Mouse (Mus musculus) kidney, adult 2 months (tissue): ENCODE data around the gene Metrn. TPM values are rescaled to one million over a fixed set of nuclear protein-coding genes. Genes with fewer than 3 reads are reported as not detected.

ENCODE experiments used
- DNase-seq: peaks from one replicate; pipeline ENCODE4 v3.0.0; 2021
- H3K27ac ChIP-seq: fragments of 200-500 bp; 2 replicates; pipeline ENCODE4 v1.5.1; 2012; ENCODE audit warnings: low read depth, low read length, control low read depth, inconsistent platforms; ENCODE audit not compliant: insufficient read depth
- H3K27me3 ChIP-seq: fragments of 200-500 bp; replicated peaks from 2 replicates; pipeline ENCODE4 v1.6.1; 2012; ENCODE audit warnings: mild to moderate bottlenecking, moderate library complexity, low read length, inconsistent platforms; ENCODE audit not compliant: control insufficient read depth, insufficient read depth
- H3K36me3 ChIP-seq: fragments of 200-500 bp; 2 replicates; pipeline ENCODE4 v1.6.1; 2012; ENCODE audit warnings: mild to moderate bottlenecking, moderate library complexity, low read length, inconsistent platforms; ENCODE audit not compliant: control insufficient read depth, insufficient read depth
- H3K4me1 ChIP-seq: fragments of 200-500 bp; 2 replicates; pipeline ENCODE4 v1.6.1; 2011; ENCODE audit warnings: low read length; ENCODE audit not compliant: control insufficient read depth, insufficient read depth
- H3K4me3 ChIP-seq: fragments of 200-500 bp; 2 replicates; pipeline ENCODE4 v1.5.1; 2011; ENCODE audit warnings: mild to moderate bottlenecking, low read depth, low read length, control low read depth; ENCODE audit not compliant: insufficient read depth
- CTCF ChIP-seq: fragments of 200-500 bp; conservative IDR thresholded peaks from 2 replicates; pipeline ENCODE4 v1.5.1; 2011; ENCODE audit warnings: low read depth, mild to moderate bottlenecking, control low read depth, low read length, moderate library complexity, mixed read lengths; ENCODE audit not compliant: insufficient read depth, insufficient read length
- POLR2A ChIP-seq: fragments of 200-500 bp; IDR thresholded peaks from one replicate; pipeline ENCODE4 v1.6.1; 2011; ENCODE audit warnings: low read depth, low read length, control low read depth
- WGBS: fragments of 180-500 bp; shearing (Covaris S2); methylation state at CpG from one replicate; pipeline ENCODE4 v1.1.7; 2018; 5-methylcytosine and 5-hydroxymethylcytosine counted together
- polyA plus RNA-seq: library from polyadenylated mRNA; depleted of rRNA; stranded (reverse); fragments of >200 nt; gene quantifications from 2 replicates; pipeline ENCODE4 v1.2.3, GENCODE M21; 2012

Metrn gene
- polyA plus RNA-seq, 1 experiment, result 50.1 TPM

DNA sequence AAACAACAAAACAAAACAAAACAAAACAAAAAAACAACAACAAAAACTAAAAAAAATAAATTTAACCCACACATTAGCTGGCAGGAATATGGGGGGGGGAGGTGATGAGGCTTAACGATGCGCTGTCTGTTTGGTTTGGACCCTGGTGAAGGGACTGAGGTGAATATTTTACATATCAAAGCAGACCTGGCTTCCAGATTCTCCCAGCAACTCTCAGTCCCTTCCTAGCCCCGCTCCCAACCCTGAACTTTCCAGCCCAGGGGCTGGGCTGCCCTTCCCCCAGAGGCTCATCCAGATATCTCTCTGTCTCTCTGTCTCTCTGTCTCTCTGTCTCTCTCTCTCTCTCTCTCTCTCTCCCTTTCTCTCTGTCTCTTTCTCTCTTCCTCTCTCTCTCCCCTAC, 34.3 kb downstream of the Metrn start:
- Histone ChIP-seq H3K4me1 (no peaks in the 10 kb centered on the region), H3K4me3 (no peak overlapping the region), H3K27ac (no peak overlapping the region), H3K27me3 (no peaks in the 10 kb centered on the region), H3K36me3 (no peaks in the 10 kb centered on the region)
- no peak for DNase-seq
- TF ChIP-seq CTCF (no peak), POLR2A (no peak)
- WGBS, result 43% methylated on average over 3 of the region's 3 CpGs

- Histone ChIP-seq H3K4me3 (no peak overlapping the region), H3K27ac (no peak overlapping the region), H3K27me3 (no peaks in the 10 kb centered on the region), H3K4me1 (no peaks in the 10 kb centered on the region), H3K36me3 (no peaks in the 10 kb centered on the region)
- WGBS, result 56% methylated on average over 4 of the region's 4 CpGs
- DNase-seq, result no peak
- TF ChIP-seq CTCF, result no peak
- TF ChIP-seq POLR2A, result no peak
These were observed 35.4 kb downstream of the Metrn start for GRCm38 (mm10) chr17:25761561-25761970.

GRCm38 (mm10) chr17:25760148-25760547, 36.8 kb downstream of the Metrn start:
- H3K27ac ChIP-seq, result no peak overlapping the region
- H3K27me3 ChIP-seq, result no peaks in the 10 kb centered on the region
- no peaks in the 10 kb centered on the region for H3K4me1 ChIP-seq
- no peaks in the 10 kb centered on the region for H3K36me3 ChIP-seq
- 68% methylated on average over 8 of the region's 8 CpGs for WGBS
- TF ChIP-seq POLR2A (no peak), CTCF (no peak)
- no peak overlapping the region for H3K4me3 ChIP-seq
- DNase-seq, result no peak

DNA sequence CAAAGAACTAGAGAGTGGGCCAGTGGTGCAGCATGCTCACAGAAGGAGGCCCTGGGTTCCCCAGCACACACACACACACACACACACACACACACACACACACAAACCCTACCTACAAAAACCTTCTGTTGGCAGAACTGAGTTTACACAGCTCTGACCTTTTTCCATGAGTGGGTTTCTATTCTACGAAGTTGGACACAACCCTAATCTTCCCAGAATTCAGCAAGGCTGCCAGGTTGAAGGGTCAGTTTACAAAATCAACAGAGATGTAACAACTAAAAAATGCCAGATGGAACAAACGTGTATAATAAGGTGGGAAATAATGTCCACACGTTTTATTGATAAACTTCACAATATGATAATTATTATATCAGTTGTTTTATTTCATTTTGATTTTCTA, 39.2 kb downstream of the Metrn start:
- H3K27ac ChIP-seq, result no peak overlapping the region
- no peaks in the 10 kb centered on the region for H3K36me3 ChIP-seq
- H3K27me3 ChIP-seq, result no peaks in the 10 kb centered on the region
- DNase-seq, result no peak
- no peak overlapping the region for H3K4me3 ChIP-seq
- WGBS, result 45% methylated on average over 3 of the region's 3 CpGs
- no peak for TF ChIP-seq POLR2A
- TF ChIP-seq CTCF, result no peak
- no peaks in the 10 kb centered on the region for H3K4me1 ChIP-seq

DNA sequence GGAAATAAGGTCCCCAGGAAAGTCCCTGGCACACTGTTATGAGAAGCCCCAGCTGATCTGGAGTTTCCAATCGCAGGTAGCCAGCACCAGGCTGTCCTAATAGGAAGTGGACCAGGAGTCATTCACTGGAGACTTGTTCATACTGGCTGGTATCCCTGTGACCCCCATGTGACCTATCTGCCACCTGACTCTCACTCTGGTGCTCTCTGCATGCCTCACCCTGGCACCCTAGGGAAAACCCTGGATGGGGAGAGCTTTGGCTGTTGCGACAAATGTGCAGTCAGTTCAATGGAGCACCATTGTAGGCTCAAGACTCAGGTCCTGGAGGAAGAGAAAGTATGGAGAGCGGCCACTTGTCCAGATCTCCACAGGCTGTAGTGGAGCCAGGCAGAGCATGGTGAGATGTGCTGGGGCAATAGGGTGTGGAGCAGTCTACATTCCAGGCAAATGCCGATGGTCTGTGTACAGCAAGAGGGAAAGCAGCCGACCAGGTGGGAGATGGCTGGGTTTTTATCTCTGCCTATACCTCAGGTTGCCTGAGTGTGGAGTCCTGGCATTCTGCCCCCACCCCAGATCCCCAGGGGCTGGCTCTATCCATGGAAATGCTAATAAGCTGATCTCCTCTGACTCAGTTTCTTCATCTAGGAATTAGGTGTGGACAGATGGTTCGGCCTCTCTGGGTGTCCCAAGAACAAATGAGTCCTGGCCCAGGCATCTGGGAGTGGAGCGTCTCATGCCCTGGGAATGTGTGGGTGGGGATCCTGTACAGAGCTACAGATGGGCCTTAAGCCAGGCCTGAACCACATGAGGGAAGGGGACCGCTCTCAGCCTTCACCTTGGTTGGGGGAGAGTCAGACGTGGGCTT, 40.3 kb downstream of the Metrn start:
- no peak overlapping the region for H3K4me3 ChIP-seq
- no peaks in the 10 kb centered on the region for H3K36me3 ChIP-seq

GRCm38 (mm10) chr17:25755627-25756377, 41.1 kb downstream of the Metrn start:
- Histone ChIP-seq H3K27ac (no peak overlapping the region), H3K4me1 (no peaks in the 10 kb centered on the region), H3K4me3 (no peak overlapping the region), H3K36me3 (no peaks in the 10 kb centered on the region), H3K27me3 (no peaks in the 10 kb centered on the region)
- TF ChIP-seq CTCF, result no peak
- DNase-seq, result peak; percentile 30
- 21% methylated on average over 4 of the region's 4 CpGs for WGBS

More for the DNA sequence above, 40.3 kb downstream of the Metrn start:
- 68% methylated on average over 9 of the region's 9 CpGs for WGBS
- Histone ChIP-seq H3K27me3 (no peaks in the 10 kb centered on the region), H3K27ac (no peak overlapping the region), H3K4me1 (no peaks in the 10 kb centered on the region)
- no peak for DNase-seq
- no peak for TF ChIP-seq CTCF
- no peak for TF ChIP-seq POLR2A

DNA sequence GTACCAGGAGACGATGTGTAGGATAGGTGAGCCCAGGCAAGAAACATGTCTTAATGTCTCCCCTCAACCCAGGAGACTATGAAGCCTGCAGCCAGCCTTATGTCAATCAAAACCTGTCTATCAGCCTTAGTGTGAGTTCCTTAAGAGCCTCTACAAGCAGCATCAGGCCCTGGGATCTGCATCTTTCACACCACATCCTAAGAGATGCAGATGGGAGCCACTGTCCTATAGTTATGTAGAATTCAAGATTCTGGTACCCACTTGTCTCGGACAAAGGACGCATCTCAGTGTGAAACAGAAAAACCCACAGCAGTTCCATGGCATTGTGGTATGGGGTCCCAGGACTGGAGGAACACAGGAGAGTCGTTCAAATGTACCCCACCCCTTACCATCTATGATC, 41.9 kb downstream of the Metrn start:
- H3K27ac ChIP-seq, result no peak overlapping the region
- H3K4me3 ChIP-seq, result no peak overlapping the region
- DNase-seq, result no peak
- 81% methylated on average over 4 of the region's 4 CpGs for WGBS
- H3K27me3 ChIP-seq, result no peaks in the 10 kb centered on the region
- no peaks in the 10 kb centered on the region for H3K4me1 ChIP-seq
- no peaks in the 10 kb centered on the region for H3K36me3 ChIP-seq
- no peak for TF ChIP-seq POLR2A
- no peak for TF ChIP-seq CTCF
